Mouse (Mus musculus) hindbrain, postnatal 0 days (tissue): ENCODE results near the gene Grem2. TPM values are rescaled to one million over a fixed set of nuclear protein-coding genes. Genes with fewer than 3 reads are reported as not detected.

Experiments used
- ATAC-seq: fragments of 200-750 bp; cut with Nextera tagmentation; 2 replicates; pipeline ENCODE4 v1.8.0; 2017; ENCODE audit warnings: mild to moderate bottlenecking, moderate TSS enrichment, moderate library complexity
- DNase-seq: peaks from one replicate; pipeline ENCODE4 v3.0.0-alpha.2; 2015; ENCODE audit warnings: low spot score
- H3K27ac ChIP-seq: fragments of 300-500 bp; sonication (generic); 2 replicates; pipeline ENCODE4 v1.5.1; 2014; ENCODE audit warnings: mild to moderate bottlenecking
- H3K27me3 ChIP-seq: fragments of 300-500 bp; sonication (generic); 2 replicates; pipeline ENCODE4 v1.6.1; 2014; ENCODE audit warnings: low read length, mixed read lengths; ENCODE audit not compliant: insufficient read depth
- H3K36me3 ChIP-seq: fragments of 300-500 bp; sonication (generic); 2 replicates; pipeline ENCODE4 v1.6.1; 2014; ENCODE audit warnings: low read length, mixed read lengths; ENCODE audit not compliant: insufficient read depth
- H3K4me1 ChIP-seq: fragments of 300-500 bp; sonication (generic); 2 replicates; pipeline ENCODE4 v1.6.1; 2014; ENCODE audit warnings: antibody characterized with exemption, low read length, mixed read lengths; ENCODE audit not compliant: insufficient read depth
- H3K4me2 ChIP-seq: fragments of 300-500 bp; sonication (generic); 2 replicates; pipeline ENCODE4 v1.6.1; 2014; ENCODE audit warnings: low read depth, mild to moderate bottlenecking, low read length, moderate library complexity, mixed read lengths
- H3K4me3 ChIP-seq: fragments of 300-500 bp; sonication (generic); 2 replicates; pipeline ENCODE4 v1.5.1; 2014; ENCODE audit warnings: low read length
- H3K9ac ChIP-seq: fragments of 300-500 bp; sonication (generic); replicated peaks from 2 replicates; pipeline ENCODE4 v1.6.1; 2014; ENCODE audit warnings: mild to moderate bottlenecking, low read length, moderate library complexity, mixed read lengths
- H3K9me3 ChIP-seq: fragments of 300-500 bp; sonication (generic); 2 replicates; pipeline ENCODE4 v1.6.1; 2016; ENCODE audit warnings: low read length, mixed read lengths
- CTCF ChIP-seq: IDR thresholded peaks from 2 replicates; pipeline ENCODE4 v1.5.1; 2016; ENCODE audit warnings: antibody characterized with exemption, control low read depth, low read depth
- WGBS: fragments of 180-500 bp; shearing (Covaris S2); extraction: QIAGEN DNeasy Blood & Tissue Kit; methylation state at CpG from one replicate; pipeline ENCODE4 v1.1.7; 2014; 5-methylcytosine and 5-hydroxymethylcytosine counted together
- polyA plus RNA-seq: library from polyadenylated mRNA; unstranded; fragments of >200 nt; fragmentation: Nextera tagmentation; extraction: Ambion mirVana; gene quantifications from 2 replicates; pipeline ENCODE4 v1.2.1, GENCODE M21; 2015
- total RNA-seq: library from RNA; depleted of rRNA; stranded (reverse); fragments of >200 nt; gene quantifications from 2 replicates; pipeline ENCODE4 v1.2.3, GENCODE M21; 2014

The Grem2 gene
- total and polyA plus RNA-seq, 2 experiments from 2014 or later: 3.7 to 19.8 TPM

- TF ChIP-seq CTCF: no peak
- H3K4me2 ChIP-seq: no peak overlapping the region
- H3K27ac ChIP-seq: no peak overlapping the region
- no peaks in the 10 kb centered on the region for H3K27me3 ChIP-seq
- H3K9ac ChIP-seq: no peak overlapping the region
- no peak for ATAC-seq
- no peak for DNase-seq
- no peaks in the 10 kb centered on the region for H3K36me3 ChIP-seq
- no peak overlapping the region for H3K4me3 ChIP-seq
- no peaks in the 10 kb centered on the region for H3K4me1 ChIP-seq
- 88% methylated on average over 3 of the region's 3 CpGs for WGBS
- no peaks in the 10 kb centered on the region for H3K9me3 ChIP-seq
Observed at GRCm38 (mm10) chr1:174909834-174910233, 11.8 kb downstream of the Grem2 start.

- 84% methylated on average over 5 of the region's 5 CpGs for WGBS
- TF ChIP-seq CTCF: no peak
- 0 out of 2 replicates have a peak, but pooled peaks have one; percentile 5 for ATAC-seq
- Histone ChIP-seq H3K4me1 (no peaks in the 10 kb centered on the region), H3K36me3 (no peaks in the 10 kb centered on the region), H3K27me3 (no peaks in the 10 kb centered on the region), H3K4me2 (no peak overlapping the region), H3K9me3 (no peaks in the 10 kb centered on the region), H3K9ac (no peak overlapping the region), H3K4me3 (no peak overlapping the region), H3K27ac (no peak overlapping the region)
- no peak for DNase-seq
Observed at GRCm38 (mm10) chr1:174908232-174908631, 13.4 kb downstream of the Grem2 start.

DNA sequence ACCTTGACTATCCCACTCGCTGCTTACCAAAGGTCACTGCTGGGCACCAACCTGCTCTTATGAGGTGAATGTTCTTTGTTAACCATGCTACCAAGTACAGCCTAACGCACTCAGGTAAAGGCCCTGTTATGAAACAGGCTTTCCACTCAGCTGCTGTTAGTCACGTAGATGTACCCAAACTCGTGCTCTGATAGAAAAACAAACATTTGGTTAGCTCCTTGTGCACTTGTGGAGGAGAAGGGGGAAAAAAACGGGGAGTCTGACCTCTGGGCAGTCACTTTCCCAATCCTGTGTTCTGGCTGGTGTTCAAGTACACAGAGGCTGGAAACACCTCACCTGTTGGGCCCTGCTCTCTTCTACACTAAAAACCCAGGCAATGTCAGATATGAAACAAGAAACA, 14.0 kb downstream of the Grem2 start:
- Histone ChIP-seq H3K9me3 (no peaks in the 10 kb centered on the region), H3K27me3 (no peaks in the 10 kb centered on the region), H3K4me3 (no peak overlapping the region), H3K4me2 (no peak overlapping the region), H3K27ac (no peak overlapping the region), H3K4me1 (no peaks in the 10 kb centered on the region), H3K9ac (no peak overlapping the region), H3K36me3 (no peaks in the 10 kb centered on the region)
- TF ChIP-seq CTCF: no peak
- no peak for ATAC-seq
- 78% methylated on average over 5 of the region's 5 CpGs for WGBS
- no peak for DNase-seq

DNA sequence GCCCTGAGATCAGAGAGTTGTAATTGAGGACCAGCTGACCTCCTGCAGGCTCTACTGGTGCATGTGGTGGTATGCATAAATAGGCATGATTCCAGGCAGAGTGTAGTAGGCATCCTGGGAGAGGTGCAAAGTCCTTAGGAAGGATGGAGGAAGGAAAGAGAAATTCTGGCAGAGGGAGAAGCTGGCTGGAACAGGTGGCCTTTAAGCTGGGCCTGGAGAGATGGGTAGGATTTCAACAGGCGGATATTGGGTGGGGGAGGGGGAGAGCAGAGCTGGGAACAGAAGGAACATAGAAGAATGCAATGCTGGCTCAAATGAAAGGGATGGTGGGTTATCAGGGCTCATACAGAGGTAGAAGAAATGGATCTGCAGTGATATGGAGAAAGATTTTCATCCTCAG, 18.9 kb downstream of the Grem2 start:
- TF ChIP-seq CTCF: no peak
- Histone ChIP-seq H3K4me3 (no peak overlapping the region), H3K36me3 (no peaks in the 10 kb centered on the region), H3K9ac (no peak overlapping the region), H3K27ac (no peak overlapping the region), H3K9me3 (no peaks in the 10 kb centered on the region), H3K4me2 (no peak overlapping the region), H3K4me1 (no peaks in the 10 kb centered on the region), H3K27me3 (no peaks in the 10 kb centered on the region)
- 64% methylated on average over 1 of the region's 1 CpGs for WGBS
- no peak for ATAC-seq
- no peak for DNase-seq

- no peak for ATAC-seq
- Histone ChIP-seq H3K36me3 (no peaks in the 10 kb centered on the region), H3K4me1 (no peaks in the 10 kb centered on the region), H3K4me3 (no peak overlapping the region), H3K4me2 (no peak overlapping the region), H3K27me3 (no peaks in the 10 kb centered on the region), H3K9ac (no peak overlapping the region), H3K27ac (no peak overlapping the region), H3K9me3 (no peaks in the 10 kb centered on the region)
- DNase-seq: no peak
- 90% methylated on average over 7 of the region's 7 CpGs for WGBS
- no peak for TF ChIP-seq CTCF
Observed at GRCm38 (mm10) chr1:174892471-174892870, 29.1 kb downstream of the Grem2 start.

DNA sequence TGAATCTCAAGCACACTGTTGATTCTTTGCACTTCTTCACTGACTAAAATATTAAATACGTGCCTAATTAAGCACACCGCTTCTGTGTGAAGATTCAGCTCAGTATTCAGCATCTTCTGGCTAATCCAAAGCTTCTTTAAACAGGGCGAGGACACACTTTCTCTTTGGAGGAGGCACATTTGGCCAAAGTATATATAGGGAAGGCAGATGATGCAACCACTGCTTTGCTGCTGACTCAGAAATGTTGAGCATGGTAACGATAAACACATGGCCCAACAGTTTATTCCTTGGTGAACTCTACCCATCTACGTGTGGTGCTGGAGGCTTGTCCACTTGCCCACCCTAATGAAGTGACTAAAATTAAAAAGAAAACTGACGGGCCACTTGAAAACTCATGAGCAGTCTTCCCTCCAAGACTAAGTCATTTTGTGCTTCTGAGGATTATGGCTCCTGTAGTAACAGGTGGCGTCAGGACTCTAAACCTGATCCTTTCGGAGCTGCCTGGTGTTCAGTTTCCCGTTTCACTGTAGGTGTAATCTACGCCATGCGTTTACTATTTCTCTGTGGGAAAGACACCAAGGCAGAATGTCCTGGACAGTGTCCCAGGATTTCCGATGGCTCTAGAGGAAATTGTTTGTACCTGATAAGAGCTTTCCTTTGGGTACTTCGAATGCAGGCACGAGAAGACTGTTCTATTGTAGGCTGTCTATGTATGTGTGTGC, 32.8 kb downstream of the Grem2 start:
- H3K27ac ChIP-seq: no peak overlapping the region
- WGBS: 91% methylated on average over 14 of the region's 14 CpGs
- no peak overlapping the region for H3K4me2 ChIP-seq
- H3K9ac ChIP-seq: no peak overlapping the region
- ATAC-seq (no peak), DNase-seq (no peak)
- H3K4me3 ChIP-seq: no peak overlapping the region
- no peaks in the 10 kb centered on the region for H3K36me3 ChIP-seq
- H3K9me3 ChIP-seq: no peaks in the 10 kb centered on the region
- no peaks in the 10 kb centered on the region for H3K4me1 ChIP-seq
- TF ChIP-seq CTCF: no peak
- H3K27me3 ChIP-seq: no peaks in the 10 kb centered on the region

DNA sequence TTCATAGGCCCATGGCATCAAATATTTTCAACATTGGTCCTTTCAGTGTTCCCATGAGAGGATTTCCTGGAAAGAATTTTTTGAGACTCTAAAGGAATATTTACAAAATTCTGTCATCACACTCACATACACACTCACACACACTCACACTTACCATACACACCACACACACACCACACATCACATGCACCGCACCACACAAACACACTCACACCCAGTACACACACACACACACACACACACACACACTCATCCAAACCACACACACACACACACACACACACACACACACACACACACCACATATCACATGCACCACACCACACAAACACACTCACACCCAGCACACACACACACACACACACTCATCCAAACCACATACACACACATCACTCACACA, 33.5 kb downstream of the Grem2 start:
- Histone ChIP-seq H3K4me2 (no peak overlapping the region), H3K27me3 (no peaks in the 10 kb centered on the region), H3K4me3 (no peak overlapping the region), H3K27ac (no peak overlapping the region), H3K36me3 (no peaks in the 10 kb centered on the region), H3K4me1 (no peaks in the 10 kb centered on the region), H3K9me3 (no peaks in the 10 kb centered on the region), H3K9ac (no peak overlapping the region)
- no peak for DNase-seq
- no peak for ATAC-seq
- WGBS: 100% methylated on average over 1 of the region's 1 CpGs
- no peak for TF ChIP-seq CTCF
